Mouse (Mus musculus) heart, embryonic 14.5 days (tissue): Measurements from ENCODE around the gene Pole. TPM values are rescaled to one million over a fixed set of nuclear protein-coding genes. Genes with fewer than 3 reads are reported as not detected.

Experiments used
- ATAC-seq: fragments of 200-750 bp; cut with Nextera tagmentation; 2 replicates; pipeline ENCODE4 v1.8.0; 2017; ENCODE audit warnings: low read depth, moderate TSS enrichment; ENCODE audit not compliant: insufficient number of reproducible peaks, insufficient read depth, low FRiP score
- H3K27ac ChIP-seq, 2 experiments: fragments of 200-500 bp in 1 of 2; fragments of 300-500 bp in 1 of 2; sonication (generic) in 1 of 2; replicated peaks in 1 of 2; 2 replicates each; pipeline ENCODE4 v1.5.1; 2012 to 2014; ENCODE audit warnings: low read depth in 2 of 2, low read length in 2 of 2, control low read depth in 1 of 2, mild to moderate bottlenecking in 1 of 2, mixed read lengths in 1 of 2; ENCODE audit not compliant: control insufficient read depth in 1 of 2, insufficient read depth in 1 of 2
- H3K27me3 ChIP-seq: fragments of 300-500 bp; sonication (generic); 2 replicates; pipeline ENCODE4 v1.6.1; 2014; ENCODE audit warnings: mild to moderate bottlenecking, low read length, control low read depth; ENCODE audit not compliant: control insufficient read depth, insufficient read depth
- H3K36me3 ChIP-seq: fragments of 300-500 bp; sonication (generic); 2 replicates; pipeline ENCODE4 v1.6.1; 2014; ENCODE audit warnings: mild to moderate bottlenecking, control low read depth, low read length, mixed read lengths; ENCODE audit not compliant: control insufficient read depth, insufficient read depth
- H3K4me1 ChIP-seq, 2 experiments: fragments of 200-500 bp in 1 of 2; fragments of 300-500 bp in 1 of 2; sonication (generic) in 1 of 2; 2 replicates each; pipeline ENCODE4 v1.6.1; 2012 to 2014; ENCODE audit warnings: low read length in 2 of 2, control low read depth in 1 of 2, mixed read lengths in 1 of 2; ENCODE audit not compliant: control insufficient read depth in 2 of 2, insufficient read depth in 2 of 2
- H3K4me2 ChIP-seq: fragments of 300-500 bp; sonication (generic); 2 replicates; pipeline ENCODE4 v1.6.1; 2014; ENCODE audit warnings: mild to moderate bottlenecking, low read length
- H3K4me3 ChIP-seq, 2 experiments: fragments of 200-500 bp in 1 of 2; fragments of 300-500 bp in 1 of 2; sonication (generic) in 1 of 2; 2 replicates each; pipeline ENCODE4 v1.5.1; 2012 to 2014; ENCODE audit warnings: low read length in 2 of 2, mild to moderate bottlenecking in 2 of 2, control low read depth in 1 of 2, low read depth in 1 of 2, moderate library complexity in 1 of 2; ENCODE audit not compliant: control insufficient read depth in 1 of 2, insufficient read depth in 1 of 2
- H3K9ac ChIP-seq: fragments of 300-500 bp; sonication (generic); 2 replicates; pipeline ENCODE4 v1.6.1; 2014; ENCODE audit warnings: mild to moderate bottlenecking, low read length
- H3K9me3 ChIP-seq: fragments of 300-500 bp; sonication (generic); 2 replicates; pipeline ENCODE4 v1.6.1; 2016; ENCODE audit warnings: low read length, control low read depth; ENCODE audit not compliant: control insufficient read depth
- WGBS: fragments of 180-500 bp; shearing (Covaris S2); extraction: QIAGEN DNeasy Blood & Tissue Kit; methylation state at CpG from one replicate; pipeline ENCODE4 v1.1.7; 2014; 5-methylcytosine and 5-hydroxymethylcytosine counted together
- polyA plus RNA-seq: library from polyadenylated mRNA; unstranded; fragments of >200 nt; fragmentation: Nextera tagmentation; extraction: Ambion mirVana; gene quantifications from 2 replicates; pipeline ENCODE4 v1.2.1, GENCODE M21; 2014

The Pole gene
- polyA plus RNA-seq, 1 experiment from 2014 or later: 16.1 TPM

DNA sequence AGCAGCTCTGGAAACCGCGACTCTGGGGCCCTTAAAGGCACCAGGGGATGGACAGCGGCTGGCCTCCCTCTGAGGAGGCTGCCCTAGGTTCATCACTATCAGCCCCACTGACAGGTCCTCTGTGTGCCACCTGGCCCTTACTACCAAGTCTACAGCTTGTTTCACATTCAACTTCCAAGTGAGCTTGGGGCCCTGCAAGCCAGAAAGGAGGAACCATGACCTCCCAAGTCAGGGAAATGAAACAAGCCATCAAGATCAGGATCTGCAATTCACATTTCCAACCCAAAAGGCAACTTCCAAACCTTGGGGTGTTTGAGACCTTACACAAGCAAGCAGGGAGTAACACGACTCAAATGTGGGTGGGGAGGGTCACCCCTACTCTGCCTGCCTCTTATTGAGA lies 99.2 kb downstream of the Pole start:
- Histone ChIP-seq H3K4me2 (0 out of 2 replicates have a peak overlapping the region, but pooled peaks have one; percentile 3), H3K9ac (no peak overlapping the region), H3K4me1 (peaks cover 9 to 22% of the 10 kb centered on the region in 2 experiments), H3K4me3 (no peak overlapping the region), H3K36me3 (no peaks in the 10 kb centered on the region), H3K27ac (no peak overlapping the region), H3K27me3 (no peaks in the 10 kb centered on the region), H3K9me3 (no peaks in the 10 kb centered on the region)
- ATAC-seq: no peak
- 46% methylated on average over 4 of the region's 4 CpGs for WGBS

DNA sequence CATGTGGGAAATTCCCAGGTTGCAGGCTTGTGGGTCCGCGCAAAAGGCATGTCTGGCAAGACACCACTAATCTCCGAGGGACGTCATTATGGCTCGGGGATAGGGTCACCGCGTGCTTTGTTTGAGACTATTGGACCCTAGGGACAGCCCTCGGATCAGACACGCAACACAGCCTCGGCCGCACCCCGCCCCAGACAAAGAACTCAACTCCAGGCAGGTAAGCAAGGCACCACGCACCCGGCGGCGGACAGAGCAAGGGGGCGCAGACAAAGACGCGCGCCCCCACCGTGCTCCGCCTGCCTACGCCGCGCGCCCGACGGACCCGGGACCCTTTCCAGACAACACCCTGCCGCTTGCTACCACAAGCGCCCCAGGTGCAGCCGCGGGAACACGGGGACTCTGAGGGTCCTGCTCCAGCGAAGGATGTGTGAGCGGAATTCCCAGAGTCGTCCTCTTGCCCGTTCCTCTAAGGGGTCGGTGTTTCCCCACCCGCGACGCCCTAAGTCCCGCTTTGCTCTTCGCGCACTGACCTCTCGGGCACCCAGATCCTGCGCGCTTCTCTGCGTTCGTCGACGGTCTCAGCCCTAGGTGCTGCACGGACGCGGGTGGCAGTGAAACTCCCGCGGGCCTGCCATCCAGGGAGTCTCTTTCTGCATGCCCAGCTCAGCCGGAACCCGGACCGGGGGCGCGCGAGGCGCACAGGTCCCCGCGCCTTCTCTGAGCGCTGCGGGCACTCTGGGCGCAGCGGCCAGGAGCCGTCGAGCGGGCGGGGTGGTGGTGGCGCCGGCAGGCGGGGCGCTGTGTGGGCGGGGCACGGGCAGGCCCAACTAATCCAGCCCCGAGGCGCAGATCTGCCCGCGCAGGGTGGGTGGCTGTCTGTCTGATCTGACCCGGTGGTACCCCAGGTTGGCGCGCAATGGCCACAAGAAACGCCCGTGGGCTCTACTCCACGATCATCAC lies 100.5 kb downstream of the Pole start:
- Histone ChIP-seq H3K27me3 (no peaks in the 10 kb centered on the region), H3K4me2 (peak overlapping the region; percentile 93), H3K4me3 (peak overlapping the region; percentile 62 to 75), H3K36me3 (no peaks in the 10 kb centered on the region), H3K9me3 (no peaks in the 10 kb centered on the region), H3K27ac (no peak overlapping the region), H3K9ac (peak overlapping the region; percentile 75), H3K4me1 (peaks cover 10 to 22% of the 10 kb centered on the region in 2 experiments)
- ATAC-seq: peak; percentile 80
- WGBS: under 1% methylated on average over 90 of the region's 90 CpGs

Other genes with a start within 250 kb of the Pole start
- gene Gm17655, start 213.8 kb upstream of the Pole start, polyA plus RNA-seq: 1.3 and 3.9 TPM in 2 replicates
- gene Gm35315, start 191.9 kb upstream of the Pole start, polyA plus RNA-seq: 0.11 and 0.16 TPM in 2 replicates
- gene Plcxd1, start 186.3 kb upstream of the Pole start, polyA plus RNA-seq: 0.23 and 0.30 TPM in 2 replicates
- 15.9 and 22.0 TPM in 2 replicates for gene Gtpbp6, start 178.1 kb upstream of the Pole start, polyA plus RNA-seq
- gene Zfp605, start 176.2 kb upstream of the Pole start, polyA plus RNA-seq: 2.4 and 2.7 TPM in 2 replicates
- gene Chfr, start 150.5 kb upstream of the Pole start, polyA plus RNA-seq: 29.7 and 32.5 TPM in 2 replicates
- gene Golga3, start 109.6 kb upstream of the Pole start, polyA plus RNA-seq: 18.7 and 19.1 TPM in 2 replicates
- 25.4 and 27.3 TPM in 2 replicates for gene Ankle2, start 55.3 kb upstream of the Pole start, polyA plus RNA-seq
- 56.3 and 58.3 TPM in 2 replicates for gene Pgam5, start 16.4 kb upstream of the Pole start, polyA plus RNA-seq
- 14.6 and 19.4 TPM in 2 replicates for gene Pxmp2, start 120 bp upstream of the Pole start, polyA plus RNA-seq
- gene P2rx2, start 56.9 kb downstream of the Pole start, polyA plus RNA-seq: not detected in 2 replicates
- gene Lrcol1, start 58.4 kb downstream of the Pole start, polyA plus RNA-seq: not detected in 2 replicates
- 12.8 and 13.5 TPM in 2 replicates for gene Fbrsl1, start 162.2 kb downstream of the Pole start, polyA plus RNA-seq